Mouse (Mus musculus): ENCODE measurements around the gene Ccl5.
"Not testable (repeated sequence)": the region's sequence is repeated elsewhere in the genome, so short reads cannot be mapped to it uniquely, and the experiment has no call there.

Gene Ccl5

GRCm38 (mm10) chr11:83530360-83530759 lies at the start of gene Ccl5:
TSS of gene Ccl5 (minus strand) at chr11:83530518.
- DNase-seq = no peak

DNA sequence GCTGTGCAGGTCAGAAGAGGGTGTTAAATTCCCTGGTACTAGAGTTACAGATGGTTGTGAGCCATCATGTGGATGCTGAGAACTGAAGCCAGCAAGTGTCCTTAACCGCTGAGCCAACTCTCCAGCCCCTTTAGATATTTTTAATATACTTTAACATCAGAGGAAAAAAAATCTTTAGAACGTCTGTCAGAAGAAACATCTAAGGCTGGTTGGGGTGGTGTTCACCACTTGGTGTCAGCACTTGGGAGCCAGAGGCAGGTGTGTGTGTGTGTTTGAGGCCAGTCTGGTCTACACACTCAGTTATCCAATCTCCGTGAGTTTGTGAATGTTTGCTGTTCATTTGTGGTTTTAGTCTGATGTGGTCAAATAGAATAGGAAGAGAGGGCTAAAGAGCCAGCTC lies 48.7 kb upstream of the Ccl5 start:
- DNase-seq = no peak

DNA sequence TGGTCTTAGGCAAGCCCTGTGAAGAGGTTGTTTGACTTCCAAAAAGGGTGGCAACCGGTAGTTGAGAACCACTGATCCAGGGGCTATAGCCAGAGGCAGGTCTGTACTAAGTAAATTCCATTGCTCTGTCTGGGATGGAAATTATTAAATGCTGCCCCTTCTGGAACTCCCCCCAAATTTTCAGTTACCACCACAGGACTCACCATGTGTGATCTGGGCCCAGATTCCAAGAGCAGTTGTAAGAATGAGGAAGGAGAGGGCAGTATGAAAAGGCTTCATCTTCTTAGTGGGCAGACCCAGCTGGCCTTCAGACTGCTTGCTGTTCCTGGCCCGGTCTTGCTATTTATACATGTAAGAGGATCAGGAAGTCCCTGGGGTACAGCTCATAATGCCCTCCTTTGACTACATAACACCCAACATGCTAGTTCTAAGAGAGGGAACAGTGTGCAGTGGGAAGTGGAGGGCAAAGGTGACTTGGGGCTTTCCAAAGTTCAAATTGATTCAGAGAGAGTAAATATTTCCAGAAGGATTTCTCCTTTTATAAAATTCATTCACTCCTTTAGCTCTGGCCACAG lies 48.0 kb upstream of the Ccl5 start, which contains the start of gene Ccl9:
Gene Ccl9 (minus strand): TSS at position 451 of the 575 bp plus-strand sequence.
- DNase-seq = no peak

DNA sequence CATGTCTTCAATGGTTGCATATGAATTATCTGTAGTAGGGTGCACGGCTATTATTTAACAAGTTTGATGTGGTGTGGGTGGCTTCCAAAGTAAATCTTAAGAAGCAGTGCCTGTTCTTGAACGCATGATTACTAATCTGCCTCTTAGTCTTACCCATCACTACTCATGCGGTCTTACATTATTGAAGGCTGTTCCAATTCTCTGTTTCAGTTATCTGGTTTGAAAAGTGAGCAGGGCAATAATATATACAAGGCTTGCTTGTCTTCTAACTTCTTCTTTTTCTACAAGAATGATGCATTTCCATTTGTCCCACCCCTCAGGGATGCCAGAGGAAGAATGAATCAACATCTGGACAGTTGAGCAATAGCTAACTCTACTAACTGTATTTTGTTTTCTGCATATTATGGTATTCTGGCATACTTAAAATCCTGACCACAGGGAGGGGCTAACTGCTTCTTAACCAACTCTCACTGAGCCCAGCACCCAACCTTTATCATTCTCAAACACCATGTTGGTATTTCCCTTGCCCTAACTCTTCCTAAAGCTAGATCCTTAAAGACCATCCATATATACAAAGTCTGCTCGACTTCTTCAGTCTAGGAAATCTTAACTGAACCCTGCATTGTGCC lies 46.7 kb upstream of the Ccl5 start:
- DNase-seq = no peak

- DNase-seq = no peak
Observed at GRCm38 (mm10) chr11:83572834-83573233, 42.5 kb upstream of the Ccl5 start.

GRCm38 (mm10) chr11:83572223-83572622 lies 41.9 kb upstream of the Ccl5 start:
- DNase-seq = no peak

GRCm38 (mm10) chr11:83570189-83570588 lies 39.9 kb upstream of the Ccl5 start:
- DNase-seq = no peak

GRCm38 (mm10) chr11:83569249-83569648 lies 38.9 kb upstream of the Ccl5 start:
- DNase-seq = no peak

GRCm38 (mm10) chr11:83568786-83569185 lies 38.5 kb upstream of the Ccl5 start:
- no peak for DNase-seq

GRCm38 (mm10) chr11:83568061-83568460 lies 37.7 kb upstream of the Ccl5 start:
- DNase-seq = no peak

GRCm38 (mm10) chr11:83567311-83567710 lies 37.0 kb upstream of the Ccl5 start:
- DNase-seq = no peak

DNA sequence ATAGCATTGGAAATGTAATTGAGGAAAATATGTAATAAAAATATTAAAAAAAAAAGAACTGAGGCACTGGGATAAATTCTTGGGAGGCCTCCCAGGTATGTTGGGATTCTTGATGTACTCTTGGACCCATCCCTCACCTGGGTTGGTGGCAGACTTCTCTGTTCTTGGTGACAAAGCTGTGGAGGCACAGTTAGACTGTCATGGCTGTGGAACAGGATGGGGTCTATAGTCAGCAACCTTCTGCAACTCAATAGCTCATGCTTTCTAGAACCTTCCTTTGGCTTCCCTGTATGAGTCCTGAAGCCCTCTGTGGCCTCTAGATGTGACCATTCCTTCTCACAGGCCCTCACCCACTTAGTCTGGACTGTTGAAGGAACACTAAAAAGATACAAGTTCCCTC lies 36.3 kb upstream of the Ccl5 start:
- no peak for DNase-seq

GRCm38 (mm10) chr11:83563754-83564153 lies 33.4 kb upstream of the Ccl5 start:
- DNase-seq = no peak

- no peak for DNase-seq
Observed at GRCm38 (mm10) chr11:83562311-83562887, 32.1 kb upstream of the Ccl5 start.

- no peak for DNase-seq
Observed at GRCm38 (mm10) chr11:83560405-83560804, 30.1 kb upstream of the Ccl5 start.

DNA sequence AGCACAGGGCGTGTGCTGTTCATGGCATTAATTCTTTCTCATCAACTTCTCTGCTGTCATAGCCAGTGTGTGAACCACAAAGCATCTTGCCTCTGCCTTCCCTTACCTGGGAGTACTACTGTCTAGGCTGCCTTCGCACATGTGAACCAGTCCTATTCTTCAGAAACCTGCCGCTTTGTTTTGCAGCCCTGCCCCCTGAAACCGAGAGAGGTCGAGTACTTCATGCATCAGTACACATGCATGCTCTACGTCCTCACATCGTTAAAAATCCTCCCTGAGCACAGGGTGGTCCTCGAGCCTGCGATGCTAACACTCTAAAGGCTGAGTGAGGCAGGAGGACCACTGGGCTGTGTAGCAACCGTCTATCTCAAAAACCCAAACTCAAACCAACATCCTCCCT lies 26.8 kb upstream of the Ccl5 start:
- DNase-seq = no peak

GRCm38 (mm10) chr11:83556085-83556781 lies 25.9 kb upstream of the Ccl5 start:
- peak; percentile 70 for DNase-seq

DNA sequence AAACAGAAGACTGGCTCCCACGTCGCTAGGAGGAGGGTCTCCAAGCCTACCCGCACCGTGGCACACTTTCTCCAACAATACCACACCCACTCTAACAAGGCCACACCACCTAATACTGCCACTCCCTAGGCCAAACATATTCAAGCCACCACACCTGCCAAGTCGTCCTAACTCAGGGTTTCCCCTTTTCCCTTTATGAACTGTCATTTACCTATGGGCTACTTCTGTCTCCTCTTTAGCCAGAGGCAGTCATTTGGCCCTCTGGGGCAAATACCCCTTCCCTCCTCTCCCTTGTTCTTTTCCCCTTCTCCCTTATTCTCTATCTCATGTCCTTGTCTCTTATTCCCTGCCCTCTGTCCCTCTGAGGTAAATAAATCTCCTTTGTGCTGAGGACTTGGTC lies 21.4 kb upstream of the Ccl5 start:
- DNase-seq = no peak

- not testable (repeated sequence) for DNase-seq
Observed at GRCm38 (mm10) chr11:83551037-83551436, 20.7 kb upstream of the Ccl5 start.

DNA sequence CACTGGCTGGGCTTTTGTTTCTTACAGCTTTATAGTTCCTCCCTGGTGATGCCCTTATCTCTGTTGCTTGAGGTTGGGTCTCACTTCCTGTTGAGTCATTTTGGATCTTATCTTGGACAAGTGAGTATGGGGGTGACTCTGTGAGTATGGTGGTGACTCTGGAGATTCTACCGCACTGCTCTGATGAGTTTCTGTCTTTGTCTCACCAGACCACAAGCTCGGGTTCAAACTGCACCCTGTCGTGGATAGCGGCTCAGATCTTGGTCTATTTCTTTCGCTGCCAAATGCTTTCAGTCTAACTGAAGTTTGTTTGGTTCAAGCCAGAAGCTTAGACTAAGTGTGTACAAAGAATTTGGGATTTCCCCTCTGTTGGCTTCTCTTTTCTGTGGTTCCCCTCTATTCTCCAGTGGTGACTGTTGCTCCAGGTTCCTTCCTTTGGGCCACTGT lies 19.9 kb upstream of the Ccl5 start:
- DNase-seq = no peak

DNA sequence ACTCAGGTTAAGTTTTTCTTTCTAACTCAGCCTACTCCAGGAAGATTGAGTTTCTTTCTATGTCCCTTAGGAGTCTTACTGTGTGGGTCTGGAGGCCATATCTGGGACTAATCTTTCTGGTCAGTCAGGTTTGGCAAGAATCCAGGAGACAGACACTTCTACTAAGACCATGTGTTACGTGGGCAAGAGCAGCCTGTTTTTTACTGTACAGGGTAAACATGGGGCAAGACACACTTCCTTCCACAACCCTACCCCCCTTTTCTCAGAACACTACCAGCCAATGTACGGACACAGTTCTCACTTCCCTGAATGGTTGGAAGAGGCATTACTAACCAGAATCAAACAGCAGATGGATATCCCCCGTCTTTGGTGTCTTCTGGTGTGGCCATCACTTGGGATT lies 13.9 kb upstream of the Ccl5 start:
- no peak for DNase-seq

GRCm38 (mm10) chr11:83541415-83541814 lies 11.1 kb upstream of the Ccl5 start:
- DNase-seq = no peak

DNA sequence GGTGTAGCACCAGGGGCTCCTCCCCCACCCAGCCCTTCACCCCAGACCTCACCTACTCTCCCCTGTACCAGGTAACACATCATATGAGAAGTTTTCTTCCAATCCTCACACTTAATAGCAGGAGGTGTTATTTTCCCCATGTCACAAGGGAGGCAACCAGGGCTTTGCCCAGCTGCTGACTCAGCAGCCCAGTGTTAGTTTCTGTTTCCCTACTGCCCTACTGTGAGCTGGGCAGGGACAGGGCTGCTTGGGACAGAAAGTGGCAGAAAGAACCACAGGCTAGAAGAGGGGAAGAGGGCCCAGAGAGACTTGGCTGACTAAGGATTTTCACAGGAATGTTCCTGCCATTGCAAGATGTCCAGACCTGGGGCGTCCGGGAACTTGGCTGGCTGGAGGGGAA lies 10.6 kb upstream of the Ccl5 start:
- DNase-seq = no peak

Data from cerebellum, adult 9-10 months (tissue).